ENCODE assay signal across 8 mouse cellular contexts in genomic region chr12:86082481-86083012, GRCm38 (mm10). TPM values are rescaled to one million over a fixed set of nuclear protein-coding genes. Genes with fewer than 3 reads are reported as not detected.
A peak's percentile ranks its signal among the peaks of the same experiment; 100 is the strongest.
DNase-seq lines count a peak whose midpoint lies in the region; ATAC-seq and TF ChIP-seq lines count a peak whose summit lies in the region.

Gene Ift43 (plus strand): TSS chr12:86082541.

- H3K27me3 ChIP-seq in erythroblast, embryonic 14.5 days (ENCODE audit: control insufficient read depth) = peaks cover 59% of the 10 kb centered on the region
- H3K27me3 ChIP-seq in intestine, postnatal 0 days (replicated peaks; ENCODE audit: control insufficient read depth, insufficient read depth, low read length) = 0 out of 2 replicates have a peak, but pooled peaks cover 4% of the 10 kb centered on the region
- no peaks in the 10 kb centered on the region for H3K27me3 ChIP-seq in limb, embryonic 12.5 days
- H3K27me3 ChIP-seq in midbrain, embryonic 15.5 days (replicated peaks) = 0 out of 2 replicates have a peak, but pooled peaks cover 9% of the 10 kb centered on the region
- no peaks in the 10 kb centered on the region; the same call in 1 of the 2 replicates for H3K27me3 ChIP-seq in stomach, embryonic 15.5 days (replicated peaks)

- peak; percentile 67 for DNase-seq in embryo, embryonic 11.5 days (ENCODE audit: low read depth, low spot score)

- no peak for TF ChIP-seq CTCF in intestine, postnatal 0 days (IDR thresholded peaks at IDR 0.05; ENCODE audit: low read depth)

- peak within 1 kb of the TSS; percentile 55 for H3K4me3 ChIP-seq in erythroblast, embryonic 14.5 days (replicated peaks)
- peak within 1 kb of the TSS; percentile 72 for H3K4me3 ChIP-seq in intestine, postnatal 0 days (ENCODE audit: low read depth, low read length)
- peak within 1 kb of the TSS; percentile 70 for H3K4me3 ChIP-seq in limb, embryonic 12.5 days (replicated peaks)
- peak within 1 kb of the TSS; percentile 80 for H3K4me3 ChIP-seq in midbrain, embryonic 15.5 days
- H3K4me3 ChIP-seq in stomach, embryonic 15.5 days (replicated peaks) = peak within 1 kb of the TSS; percentile 68

- no peak for ATAC-seq in erythroblast, adult 5-6 weeks (replicated peaks; ENCODE audit: low FRiP score, poor library complexity, severe bottlenecking)
- peak; percentile 50 for ATAC-seq in granulocyte monocyte progenitor cell, adult 5-6 weeks (replicated peaks; ENCODE audit: poor library complexity, severe bottlenecking)
- ATAC-seq in intestine, postnatal 0 days = peak; percentile 69
- ATAC-seq in limb, embryonic 12.5 days (ENCODE audit: insufficient number of reproducible peaks, insufficient read depth, low FRiP score, low TSS enrichment, low read depth) = no peak
- peak; percentile 84 for ATAC-seq in midbrain, embryonic 15.5 days (replicated peaks)
- peak; percentile 28 for ATAC-seq in stomach, embryonic 15.5 days (ENCODE audit: insufficient read depth, low FRiP score, low read depth)

- no peaks in the 10 kb centered on the region for H3K36me3 ChIP-seq in erythroblast, embryonic 14.5 days (ENCODE audit: control insufficient read depth)
- H3K36me3 ChIP-seq in intestine, postnatal 0 days (ENCODE audit: control insufficient read depth, insufficient read depth) = no peaks in the 10 kb centered on the region; the same call in 1 of the 2 replicates
- H3K36me3 ChIP-seq in limb, embryonic 12.5 days = peaks cover 10% of the 10 kb centered on the region; the same call in 1 of the 2 replicates
- H3K36me3 ChIP-seq in midbrain, embryonic 15.5 days (replicated peaks) = 0 out of 2 replicates have a peak, but pooled peaks cover 4% of the 10 kb centered on the region
- H3K36me3 ChIP-seq in stomach, embryonic 15.5 days = no peaks in the 10 kb centered on the region

- H3K4me1 ChIP-seq in erythroblast, embryonic 14.5 days (ENCODE audit: control insufficient read depth) = peaks cover 6% of the 10 kb centered on the region
- H3K4me1 ChIP-seq in intestine, postnatal 0 days (replicated peaks; ENCODE audit: control insufficient read depth, insufficient read depth, low read length) = 0 out of 2 replicates have a peak, but pooled peaks cover 6% of the 10 kb centered on the region
- peaks cover 15% of the 10 kb centered on the region for H3K4me1 ChIP-seq in limb, embryonic 12.5 days (replicated peaks)
- peaks cover 28% of the 10 kb centered on the region for H3K4me1 ChIP-seq in midbrain, embryonic 15.5 days
- peaks cover 10% of the 10 kb centered on the region for H3K4me1 ChIP-seq in stomach, embryonic 15.5 days

- WGBS in intestine, postnatal 0 days = 0% methylated on average over 35 of the region's 35 CpGs
- under 1% methylated on average over 35 of the region's 35 CpGs for WGBS in limb, embryonic 12.5 days
- WGBS in midbrain, embryonic 15.5 days = under 1% methylated on average over 35 of the region's 35 CpGs
- WGBS in stomach, embryonic 15.5 days = 0% methylated on average over 35 of the region's 35 CpGs

- no peaks in the 10 kb centered on the region for H3K9me3 ChIP-seq in erythroblast, embryonic 14.5 days (ENCODE audit: control insufficient read depth, low read length)
- H3K9me3 ChIP-seq in intestine, postnatal 0 days (ENCODE audit: control insufficient read depth) = no peaks in the 10 kb centered on the region
- no peaks in the 10 kb centered on the region for H3K9me3 ChIP-seq in limb, embryonic 12.5 days
- H3K9me3 ChIP-seq in midbrain, embryonic 15.5 days = no peaks in the 10 kb centered on the region
- no peaks in the 10 kb centered on the region for H3K9me3 ChIP-seq in stomach, embryonic 15.5 days

- peak within 1 kb of the TSS; percentile 58 for H3K9ac ChIP-seq in intestine, postnatal 0 days (ENCODE audit: low read depth, low read length)
- H3K9ac ChIP-seq in limb, embryonic 12.5 days (replicated peaks) = peak within 1 kb of the TSS; percentile 64
- peak within 1 kb of the TSS; percentile 60 for H3K9ac ChIP-seq in midbrain, embryonic 15.5 days
- H3K9ac ChIP-seq in stomach, embryonic 15.5 days = peak within 1 kb of the TSS; percentile 40

- 0 out of 2 replicates have a peak within 1 kb of the TSS, but pooled peaks have one; percentile 50 for H3K27ac ChIP-seq in intestine, postnatal 0 days (ENCODE audit: low read depth, low read length)
- peak within 1 kb of the TSS; percentile 53 for H3K27ac ChIP-seq in limb, embryonic 12.5 days
- peak within 1 kb of the TSS; percentile 65 for H3K27ac ChIP-seq in midbrain, embryonic 15.5 days
- 0 out of 2 replicates have a peak within 1 kb of the TSS, but pooled peaks have one; percentile 12 for H3K27ac ChIP-seq in stomach, embryonic 15.5 days

- H3K4me2 ChIP-seq in intestine, postnatal 0 days (replicated peaks; ENCODE audit: low read depth) = peak within 1 kb of the TSS; percentile 82
- peak within 1 kb of the TSS; percentile 73 for H3K4me2 ChIP-seq in limb, embryonic 12.5 days
- peak within 1 kb of the TSS; percentile 74 for H3K4me2 ChIP-seq in midbrain, embryonic 15.5 days
- peak within 1 kb of the TSS; percentile 52 for H3K4me2 ChIP-seq in stomach, embryonic 15.5 days

RNA-seq across cellular contexts. Expression of gene Ift43, which starts in this region (rescaled TPM):
- not detected in 2 replicates for polyA plus RNA-seq in erythroblast, embryonic 14.5 days (2012)
- total RNA-seq in erythroblast, adult 5-6 weeks (2015; ENCODE audit: low replicate concordance) = not detected in 2 replicates
- not detected in 2 replicates for total RNA-seq in erythroblast, adult 5-6 weeks (2017; ENCODE audit: low replicate concordance)
- not detected in 2 replicates for total RNA-seq in granulocyte monocyte progenitor cell, adult 5-6 weeks (2014; fragmentation: Nextera tagmentation)
- total RNA-seq in granulocyte monocyte progenitor cell, adult 5-6 weeks (2017) = 1.0 TPM in 1 of 2 replicates, not detected in the other
- polyA plus RNA-seq in intestine, postnatal 0 days (2015; fragmentation: Nextera tagmentation; extraction: Ambion mirVana) = 61.0 and 65.9 TPM in 2 replicates
- 80.5 and 84.1 TPM in 2 replicates for polyA plus RNA-seq in limb, embryonic 12.5 days (2016; fragmentation: Nextera tagmentation; extraction: Ambion mirVana)
- 47.3 and 47.9 TPM in 2 replicates for polyA plus RNA-seq in midbrain, embryonic 15.5 days (2015; fragmentation: Nextera tagmentation; extraction: Ambion mirVana)
- polyA plus RNA-seq in stomach, embryonic 15.5 days (2015; fragmentation: Nextera tagmentation; extraction: Ambion mirVana) = 57.7 and 62.5 TPM in 2 replicates

Comparison
In these comparisons a context has a peak if more than half of its experiments do, and no peak if none do; other contexts are left out.
1. RNA of gene Ift43 (polyA plus RNA-seq): 80.5 to 84.1 TPM in limb, embryonic 12.5 days, 61.0 to 65.9 TPM in intestine, postnatal 0 days, 57.7 to 62.5 TPM in stomach, embryonic 15.5 days and 47.3 to 47.9 TPM in midbrain, embryonic 15.5 days; not detected in erythroblast, embryonic 14.5 days; every median in the first group is over 10 times any median in the second.
2. ATAC-seq: peak in granulocyte monocyte progenitor cell, adult 5-6 weeks (single experiment), intestine, postnatal 0 days (single experiment), midbrain, embryonic 15.5 days (single experiment) and stomach, embryonic 15.5 days (single experiment); none in erythroblast, adult 5-6 weeks (single experiment) and limb, embryonic 12.5 days (single experiment).
3. H3K27ac ChIP-seq: peak in every context shown above with its lines; median percentile 65 in midbrain, embryonic 15.5 days; 53 in limb, embryonic 12.5 days; 50 in intestine, postnatal 0 days; 12 in stomach, embryonic 15.5 days.
4. Peak in every context shown above with its lines, with median percentiles within 50 percentile points of each other: H3K4me3 ChIP-seq, H3K4me2 ChIP-seq and H3K9ac ChIP-seq.